Mouse (Mus musculus) liver, embryonic 16.5 days (tissue): ENCODE measurements around the gene Flnb. TPM values are rescaled to one million over a fixed set of nuclear protein-coding genes. Genes with fewer than 3 reads are reported as not detected.

Experiments
- ATAC-seq: fragments of 200-750 bp; cut with Nextera tagmentation; 2 replicates; pipeline ENCODE4 v1.8.0; 2017; ENCODE audit warnings: low read depth, mild to moderate bottlenecking, moderate number of reproducible peaks, moderate library complexity
- H3K27ac ChIP-seq: fragments of 300-500 bp; sonication (generic); 2 replicates; pipeline ENCODE4 v1.5.1; 2014; ENCODE audit warnings: mild to moderate bottlenecking, low read length
- H3K27me3 ChIP-seq: fragments of 300-500 bp; sonication (generic); 2 replicates; pipeline ENCODE4 v1.6.1; 2014; ENCODE audit warnings: low read depth, low read length, mixed read lengths; ENCODE audit not compliant: control insufficient read depth, insufficient read depth
- H3K36me3 ChIP-seq: fragments of 300-500 bp; sonication (generic); 2 replicates; pipeline ENCODE4 v1.6.1; 2014; ENCODE audit warnings: mild to moderate bottlenecking; ENCODE audit not compliant: control insufficient read depth, insufficient read depth
- H3K4me1 ChIP-seq: fragments of 300-500 bp; sonication (generic); 2 replicates; pipeline ENCODE4 v1.6.1; 2014; ENCODE audit warnings: low read depth, low read length, mixed read lengths; ENCODE audit not compliant: control insufficient read depth
- H3K4me2 ChIP-seq: fragments of 300-500 bp; sonication (generic); 2 replicates; pipeline ENCODE4 v1.6.1; 2014; ENCODE audit warnings: low read depth, low read length, mixed read lengths
- H3K4me3 ChIP-seq: fragments of 300-500 bp; sonication (generic); 2 replicates; pipeline ENCODE4 v1.5.1; 2014; ENCODE audit warnings: low read depth, mild to moderate bottlenecking, low read length
- H3K9ac ChIP-seq: fragments of 300-500 bp; sonication (generic); 2 replicates; pipeline ENCODE4 v1.6.1; 2014; ENCODE audit warnings: low read depth, low read length
- H3K9me3 ChIP-seq: fragments of 300-500 bp; sonication (generic); replicated peaks from 2 replicates; pipeline ENCODE4 v1.6.1; 2016; ENCODE audit warnings: low read length; ENCODE audit not compliant: control insufficient read depth
- WGBS: fragments of 180-500 bp; shearing (Covaris S2); extraction: QIAGEN DNeasy Blood & Tissue Kit; methylation state at CpG from one replicate; pipeline ENCODE4 v1.1.7; 2014; ENCODE audit not compliant: insufficient replicate concordance; 5-methylcytosine and 5-hydroxymethylcytosine counted together
- polyA plus RNA-seq: library from polyadenylated mRNA; unstranded; fragments of >200 nt; fragmentation: Nextera tagmentation; extraction: Ambion mirVana; gene quantifications from 2 replicates; pipeline ENCODE4 v1.2.1, GENCODE M21; 2015

Flnb gene
- polyA plus RNA-seq = 4.4 and 4.8 TPM in 2 replicates

- Histone ChIP-seq H3K36me3 (no peaks in the 10 kb centered on the region), H3K27ac (peak within 1 kb of the TSS; percentile 41; the same call in 1 of the 2 replicates), H3K9me3 (no peaks in the 10 kb centered on the region), H3K4me1 (no peaks in the 10 kb centered on the region; the same call in none of the 2 replicates), H3K4me2 (peak within 1 kb of the TSS; percentile 66), H3K4me3 (peak within 1 kb of the TSS; percentile 65), H3K9ac (peak within 1 kb of the TSS; percentile 61), H3K27me3 (peaks cover 14% of the 10 kb centered on the region)
- peak; percentile 92 for ATAC-seq
- WGBS = under 1% methylated on average over 49 of the region's 49 CpGs
Measured at GRCm38 (mm10) chr14:7817770-7818462, at the start of gene Flnb. TSS of gene Flnb (plus strand) at chr14:7817957.

- Histone ChIP-seq H3K4me3 (peak overlapping the region; percentile 60), H3K27me3 (no peaks in the 10 kb centered on the region), H3K9ac (peak overlapping the region; percentile 35; the same call in 1 of the 2 replicates), H3K4me2 (peak overlapping the region; percentile 60), H3K27ac (no peak overlapping the region), H3K4me1 (no peaks in the 10 kb centered on the region), H3K36me3 (no peaks in the 10 kb centered on the region), H3K9me3 (no peaks in the 10 kb centered on the region)
- ATAC-seq = peak; percentile 48; the same call in 1 of the 2 replicates
- whole genome bisulfite sequencing = 18% methylated on average over 24 of the region's 24 CpGs
Measured at GRCm38 (mm10) chr14:7773714-7774389, 43.9 kb upstream of the Flnb start.

- no peaks in the 10 kb centered on the region for H3K9me3 ChIP-seq
- peaks cover under 1% of the 10 kb centered on the region; the same call in 1 of the 2 replicates for H3K27me3 ChIP-seq
- 17% methylated on average over 13 of the region's 13 CpGs for WGBS
- no peak overlapping the region for H3K9ac ChIP-seq
- ATAC-seq = no peak
- H3K27ac ChIP-seq = no peak overlapping the region
- no peak overlapping the region for H3K4me3 ChIP-seq
- H3K36me3 ChIP-seq = no peaks in the 10 kb centered on the region
- H3K4me2 ChIP-seq = no peak overlapping the region
- no peaks in the 10 kb centered on the region; the same call in 1 of the 2 replicates for H3K4me1 ChIP-seq
Measured at GRCm38 (mm10) chr14:7786073-7786472, 31.7 kb upstream of the Flnb start.

GRCm38 (mm10) chr14:7789266-7790030 is 28.3 kb upstream of the Flnb start:
- Histone ChIP-seq H3K4me2 (no peak overlapping the region), H3K9ac (no peak overlapping the region), H3K4me3 (no peak overlapping the region), H3K27me3 (peaks cover 11% of the 10 kb centered on the region), H3K9me3 (no peaks in the 10 kb centered on the region), H3K36me3 (no peaks in the 10 kb centered on the region), H3K4me1 (no peaks in the 10 kb centered on the region; the same call in 1 of the 2 replicates), H3K27ac (no peak overlapping the region)
- ATAC-seq = no peak
- WGBS = 60% methylated on average over 7 of the region's 7 CpGs

- H3K27me3 ChIP-seq = peaks cover 11% of the 10 kb centered on the region
- H3K9ac ChIP-seq = no peak overlapping the region
- no peaks in the 10 kb centered on the region for H3K9me3 ChIP-seq
- WGBS = 10% methylated on average over 19 of the region's 19 CpGs
- H3K4me3 ChIP-seq = peak overlapping the region; percentile 39
- H3K27ac ChIP-seq = no peak overlapping the region
- no peaks in the 10 kb centered on the region; the same call in 1 of the 2 replicates for H3K4me1 ChIP-seq
- peak overlapping the region; percentile 58 for H3K4me2 ChIP-seq
- ATAC-seq = no peak
- H3K36me3 ChIP-seq = no peaks in the 10 kb centered on the region
Measured at GRCm38 (mm10) chr14:7791061-7791531, 26.7 kb upstream of the Flnb start.

GRCm38 (mm10) chr14:7791532-7792159 is 26.1 kb upstream of the Flnb start, which contains the start of gene Gm26661:
TSS of gene Gm26661 (plus strand) at chr14:7791587.
- H3K9ac ChIP-seq = no peak within 1 kb of the TSS
- ATAC-seq = peak; percentile 13; the same call in 1 of the 2 replicates

GRCm38 (mm10) chr14:7795961-7796360 is 21.8 kb upstream of the Flnb start:
- WGBS = 52% methylated on average over 4 of the region's 4 CpGs
- Histone ChIP-seq H3K27ac (no peak overlapping the region), H3K36me3 (no peaks in the 10 kb centered on the region), H3K4me2 (no peak overlapping the region), H3K4me1 (no peaks in the 10 kb centered on the region; the same call in 1 of the 2 replicates), H3K9me3 (no peaks in the 10 kb centered on the region), H3K4me3 (no peak overlapping the region), H3K9ac (no peak overlapping the region), H3K27me3 (peaks cover 11% of the 10 kb centered on the region)
- ATAC-seq = no peak

More at GRCm38 (mm10) chr14:7791532-7792159, 26.1 kb upstream of the Flnb start, which contains the start of gene Gm26661:
- Histone ChIP-seq H3K9me3 (no peaks in the 10 kb centered on the region), H3K27me3 (peaks cover 11% of the 10 kb centered on the region), H3K4me3 (peak within 1 kb of the TSS; percentile 39), H3K4me2 (peak within 1 kb of the TSS; percentile 58), H3K36me3 (no peaks in the 10 kb centered on the region), H3K27ac (no peak within 1 kb of the TSS), H3K4me1 (no peaks in the 10 kb centered on the region; the same call in 1 of the 2 replicates)
- WGBS = 4% methylated on average over 30 of the region's 30 CpGs

GRCm38 (mm10) chr14:7800611-7801010 is 17.1 kb upstream of the Flnb start:
- no peaks in the 10 kb centered on the region for H3K27me3 ChIP-seq
- no peak overlapping the region for H3K27ac ChIP-seq
- H3K4me1 ChIP-seq = no peaks in the 10 kb centered on the region
- H3K36me3 ChIP-seq = no peaks in the 10 kb centered on the region
- no peak overlapping the region for H3K4me3 ChIP-seq
- no peak overlapping the region for H3K4me2 ChIP-seq
- H3K9me3 ChIP-seq = no peaks in the 10 kb centered on the region
- no peak for ATAC-seq
- H3K9ac ChIP-seq = no peak overlapping the region
